12 mouse cellular contexts compared by ENCODE assay signal in genomic region chr10:60290026-60290738, GRCm38 (mm10). TPM values are rescaled to one million over a fixed set of nuclear protein-coding genes. Genes with fewer than 3 reads are reported as not detected.
DNase-seq lines count a peak whose midpoint lies in the region; ATAC-seq and TF ChIP-seq lines count a peak whose summit lies in the region.
"Had no signal": no experiment of that assay in that cellular context is flagged by ENCODE, and none has a peak within 500 bp of the region (broad histone marks: within the 10 kb centered on the region; RNA-seq: fewer than 3 reads in every experiment).

No protein-coding gene starts in this region.

- H3K9ac ChIP-seq in kidney, postnatal 0 days (ENCODE audit: low read depth, low read length): no peak overlapping the region
- H3K9ac ChIP-seq in liver, postnatal 0 days (replicated peaks): 0 out of 2 replicates have a peak overlapping the region, but pooled peaks have one; percentile 14
- H3K9ac ChIP-seq: lung, embryonic 15.5 days had no signal

- 31% methylated on average over 7 of the region's 7 CpGs for WGBS in kidney, postnatal 0 days
- 23% methylated on average over 7 of the region's 7 CpGs for WGBS in liver, postnatal 0 days (ENCODE audit: insufficient replicate concordance)

- H3K36me3 ChIP-seq in erythroblast, embryonic 14.5 days (ENCODE audit: control insufficient read depth): peaks cover 69% of the 10 kb centered on the region
- peaks cover 28% of the 10 kb centered on the region for H3K36me3 ChIP-seq in kidney, postnatal 0 days (ENCODE audit: insufficient read depth, low read length)
- H3K36me3 ChIP-seq in liver, postnatal 0 days (replicated peaks; ENCODE audit: insufficient read depth, low read length): peaks cover 32% of the 10 kb centered on the region

- H3K9me3 ChIP-seq in erythroblast, embryonic 14.5 days (ENCODE audit: control insufficient read depth, low read length): no peaks in the 10 kb centered on the region
- no peaks in the 10 kb centered on the region for H3K9me3 ChIP-seq in kidney, postnatal 0 days (replicated peaks; ENCODE audit: low read length)
- H3K9me3 ChIP-seq in liver, postnatal 0 days (ENCODE audit: low read length): no peaks in the 10 kb centered on the region
- H3K9me3 ChIP-seq: lung, embryonic 15.5 days had no signal

- peaks cover 55% of the 10 kb centered on the region for H3K4me1 ChIP-seq in erythroblast, embryonic 14.5 days (ENCODE audit: control insufficient read depth)
- H3K4me1 ChIP-seq in kidney, postnatal 0 days (replicated peaks; ENCODE audit: insufficient read depth, low read length): peaks cover 13% of the 10 kb centered on the region; the same call in 1 of the 2 replicates
- H3K4me1 ChIP-seq in bone marrow macrophage, adult 2 months (ENCODE audit: control insufficient read depth, insufficient read depth, low read length): peaks cover 51% of the 10 kb centered on the region
- H3K4me1 ChIP-seq in liver, postnatal 0 days (ENCODE audit: insufficient read depth): peaks cover 52% of the 10 kb centered on the region

- peak overlapping the region; percentile 5 for H3K4me3 ChIP-seq in erythroblast, embryonic 14.5 days (replicated peaks)
- no peak overlapping the region for H3K4me3 ChIP-seq in kidney, postnatal 0 days (replicated peaks; ENCODE audit: low read depth, low read length)
- H3K4me3 ChIP-seq in bone marrow macrophage, adult 2 months (ENCODE audit: insufficient read depth, low read length): no peak overlapping the region
- no peak overlapping the region for H3K4me3 ChIP-seq in liver, postnatal 0 days (ENCODE audit: low read depth, low read length)
- H3K4me3 ChIP-seq: lung, embryonic 15.5 days had no signal

- no peaks in the 10 kb centered on the region for H3K27me3 ChIP-seq in erythroblast, embryonic 14.5 days (ENCODE audit: control insufficient read depth)
- no peaks in the 10 kb centered on the region for H3K27me3 ChIP-seq in kidney, postnatal 0 days (ENCODE audit: insufficient read depth, low read length)
- H3K27me3 ChIP-seq in liver, postnatal 0 days (ENCODE audit: insufficient read depth, low read length): no peaks in the 10 kb centered on the region

- DNase-seq in kidney, postnatal 0 days (ENCODE audit: low spot score): no peak
- no peak for DNase-seq in kidney, adult 9 months
- DNase-seq in liver, postnatal 0 days: no peak
- no peak for DNase-seq in adipocyte (ENCODE audit: low spot score)
- DNase-seq in layer of hippocampus, adult 9-11 months: no peak
- DNase-seq: cerebellum, postnatal 10 days; layer of hippocampus, postnatal 36 days; right cerebral cortex, postnatal 4 days had no signal

- no peak for TF ChIP-seq EP300 in liver, postnatal 0 days (IDR thresholded peaks at IDR 0.05; ENCODE audit: low read depth)

- no peak for ATAC-seq in erythroblast, adult 5-6 weeks (replicated peaks; ENCODE audit: low FRiP score, poor library complexity, severe bottlenecking)
- ATAC-seq in kidney, postnatal 0 days (replicated peaks; ENCODE audit: low FRiP score, low read depth): no peak
- peak; percentile 20; the same call in 1 of the 2 replicates for ATAC-seq in liver, postnatal 0 days

- H3K4me2 ChIP-seq in kidney, postnatal 0 days (ENCODE audit: low read length): no peak overlapping the region
- H3K4me2 ChIP-seq in liver, postnatal 0 days (ENCODE audit: low read depth, low read length): peak overlapping the region; percentile 26; the same call in 1 of the 2 replicates
- H3K4me2 ChIP-seq: lung, embryonic 15.5 days had no signal

- no peak for TF ChIP-seq CTCF in kidney, postnatal 0 days (IDR thresholded peaks at IDR 0.05; ENCODE audit: low read depth)
- TF ChIP-seq CTCF in bone marrow macrophage, adult 2 months (IDR thresholded peaks at IDR 0.05; ENCODE audit: low read depth, low read length): no peak
- no peak for TF ChIP-seq CTCF in liver, postnatal 0 days (IDR thresholded peaks at IDR 0.05; ENCODE audit: low read depth)

- TF ChIP-seq POLR2A in bone marrow macrophage, adult 2 months (IDR thresholded peaks at IDR 0.05; ENCODE audit: borderline replicate concordance, low read depth, low read length): no peak

- 0 out of 2 replicates have a peak overlapping the region, but pooled peaks have one; percentile 11 for H3K27ac ChIP-seq in kidney, postnatal 0 days
- peak overlapping the region; percentile 26 for H3K27ac ChIP-seq in bone marrow macrophage, adult 2 months (ENCODE audit: insufficient read depth, low read depth, low read length)
- peak overlapping the region; percentile 49 for H3K27ac ChIP-seq in liver, postnatal 0 days (ENCODE audit: low read depth)
- H3K27ac ChIP-seq: lung, embryonic 15.5 days had no signal

RNA-seq across cellular contexts. Expression of gene Psap, which starts 12.8 kb away (rescaled TPM):
- 8.6 and 10.3 TPM in 2 replicates for polyA plus RNA-seq in erythroblast, embryonic 14.5 days (2012)
- 208 and 256 TPM in 2 replicates for total RNA-seq in erythroblast, adult 5-6 weeks (2015; ENCODE audit: low replicate concordance)
- total RNA-seq in erythroblast, adult 5-6 weeks (2017; ENCODE audit: low replicate concordance): 196 and 238 TPM in 2 replicates
- 142 and 160 TPM in 2 replicates for polyA plus RNA-seq in kidney, postnatal 0 days (2015; fragmentation: Nextera tagmentation; extraction: Ambion mirVana)
- 4,392 and 4,568 TPM in 2 replicates for polyA plus RNA-seq in bone marrow macrophage, adult 2 months (2012; ENCODE audit: insufficient read depth, insufficient read length, missing spikeins)
- polyA plus RNA-seq in liver, postnatal 0 days (2015; fragmentation: Nextera tagmentation; extraction: Ambion mirVana): 105 and 110 TPM in 2 replicates

RNA-seq across cellular contexts. Expression of gene Vsir, which starts 56.5 kb away (rescaled TPM):
- 4.9 and 6.2 TPM in 2 replicates for polyA plus RNA-seq in erythroblast, embryonic 14.5 days (2012)
- 78.8 and 104 TPM in 2 replicates for total RNA-seq in erythroblast, adult 5-6 weeks (2015; ENCODE audit: low replicate concordance)
- total RNA-seq in erythroblast, adult 5-6 weeks (2017; ENCODE audit: low replicate concordance): 77.5 and 165 TPM in 2 replicates
- 3.4 and 3.7 TPM in 2 replicates for polyA plus RNA-seq in kidney, postnatal 0 days (2015; fragmentation: Nextera tagmentation; extraction: Ambion mirVana)
- 536 and 666 TPM in 2 replicates for polyA plus RNA-seq in bone marrow macrophage, adult 2 months (2012; ENCODE audit: insufficient read depth, insufficient read length, missing spikeins)
- polyA plus RNA-seq in liver, postnatal 0 days (2015; fragmentation: Nextera tagmentation; extraction: Ambion mirVana): 11.4 and 11.9 TPM in 2 replicates

Comparison
In these comparisons a context has a peak if more than half of its experiments do, and no peak if none do; other contexts are left out.
1. RNA of gene Psap, which starts 12.8 kb away (polyA plus RNA-seq): 4,392 to 4,568 TPM in bone marrow macrophage, adult 2 months; 142 to 160 TPM in kidney, postnatal 0 days, 105 to 110 TPM in liver, postnatal 0 days and 8.6 to 10.3 TPM in erythroblast, embryonic 14.5 days; every median in the first group is over 10 times any median in the second.
2. RNA of gene Vsir, which starts 56.5 kb away (polyA plus RNA-seq): 536 to 666 TPM in bone marrow macrophage, adult 2 months; 11.4 to 11.9 TPM in liver, postnatal 0 days, 4.9 to 6.2 TPM in erythroblast, embryonic 14.5 days and 3.4 to 3.7 TPM in kidney, postnatal 0 days; every median in the first group is over 10 times any median in the second.
3. Peak in every context shown above with its lines, with median percentiles within 50 percentile points of each other: H3K27ac ChIP-seq.